In the genomic region with DNA sequence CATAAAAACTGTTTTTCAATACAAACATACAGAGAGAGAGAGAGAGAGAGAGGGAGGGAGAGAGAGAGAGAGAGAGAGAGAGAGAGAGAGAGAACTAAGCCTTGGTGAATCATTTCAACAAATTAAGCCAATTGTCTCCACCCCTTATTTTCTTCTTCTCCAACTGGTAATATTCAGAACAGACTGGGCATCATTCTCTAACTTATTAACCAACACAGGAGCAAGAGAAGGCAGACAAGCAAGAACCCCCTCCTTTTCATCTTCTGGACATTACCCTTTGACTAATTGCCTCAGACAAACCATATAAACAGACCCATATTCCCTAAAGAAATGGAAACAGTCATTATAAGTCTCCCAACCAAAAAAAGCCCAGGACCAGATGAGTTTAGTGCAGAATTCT, we compare ENCODE assay signal across 21 mouse cellular contexts. TPM values are rescaled to one million over a fixed set of nuclear protein-coding genes. Genes with fewer than 3 reads are reported as not detected.
A peak's percentile ranks its signal among the peaks of the same experiment; 100 is the strongest.
DNase-seq lines count a peak whose midpoint lies in the region; ATAC-seq and TF ChIP-seq lines count a peak whose summit lies in the region.
"Had no signal": no experiment of that assay in that cellular context is flagged by ENCODE, and none has a peak within 500 bp of the region (broad histone marks: within the 10 kb centered on the region; RNA-seq: fewer than 3 reads in every experiment).

No protein-coding gene starts in this region.

- DNase-seq in kidney, adult 2 months, result peak; percentile 72
- DNase-seq in kidney, adult 9 months, result peak; percentile 72
- no peak for DNase-seq in kidney, postnatal 4 days
- DNase-seq: adrenal gland, adult 2 months; adrenal gland, adult 8-10 months; adrenal gland, postnatal 10 days; adrenal gland, postnatal 14 days; adrenal gland, postnatal 25 days; adrenal gland, postnatal 36 days; B cell, adult 2 months; cerebellum, adult 11 months; cerebellum, adult 11-12 months; cerebellum, adult 18-20 months had no signal

- no peak for TF ChIP-seq POLR2A in kidney, adult 2 months (IDR thresholded peaks at IDR 0.05; ENCODE audit: low read depth, low read length)

- peak overlapping the region; percentile 37; the same call in 1 of the 2 replicates for H3K4me3 ChIP-seq in kidney, adult 2 months (ENCODE audit: insufficient read depth, low read depth, low read length)
- no peak overlapping the region for H3K4me3 ChIP-seq in kidney, embryonic 16.5 days (ENCODE audit: low read length)

- ATAC-seq in kidney, embryonic 16.5 days (ENCODE audit: low FRiP score, low TSS enrichment), result no peak
- ATAC-seq: activated CD4-positive, CD25-positive, alpha-beta regulatory T cell, adult 4 months; CD4-positive, CD25-positive, alpha-beta regulatory T cell, adult 4 months; Patski had no signal

- H3K9ac ChIP-seq in kidney, embryonic 16.5 days (replicated peaks; ENCODE audit: low read length), result no peak overlapping the region

- no peaks in the 10 kb centered on the region for H3K27me3 ChIP-seq in kidney, adult 2 months (replicated peaks; ENCODE audit: control insufficient read depth, insufficient read depth, low read length)
- no peaks in the 10 kb centered on the region for H3K27me3 ChIP-seq in kidney, embryonic 16.5 days (ENCODE audit: insufficient read depth, low read length)
- H3K27me3 ChIP-seq: CH12.LX, Patski had no signal

- H3K4me1 ChIP-seq in kidney, adult 2 months (ENCODE audit: control insufficient read depth, insufficient read depth, low read length), result peaks cover 7% of the 10 kb centered on the region; the same call in 1 of the 2 replicates
- no peaks in the 10 kb centered on the region for H3K4me1 ChIP-seq in kidney, embryonic 16.5 days (ENCODE audit: insufficient read depth, low read length)

- H3K36me3 ChIP-seq in kidney, adult 2 months (ENCODE audit: control insufficient read depth, insufficient read depth, low read length), result peaks cover 4% of the 10 kb centered on the region; the same call in 1 of the 2 replicates
- H3K36me3 ChIP-seq in kidney, embryonic 16.5 days (ENCODE audit: insufficient read depth, low read length), result no peaks in the 10 kb centered on the region
- H3K36me3 ChIP-seq: G1E had no signal

- peak overlapping the region; percentile 77 for H3K27ac ChIP-seq in kidney, adult 2 months (ENCODE audit: insufficient read depth, low read depth, low read length)
- H3K27ac ChIP-seq in kidney, embryonic 16.5 days (ENCODE audit: low read length), result no peak overlapping the region

- TF ChIP-seq CTCF in kidney, adult 2 months (conservative IDR thresholded peaks at IDR 0.05; ENCODE audit: insufficient read depth, insufficient read length, low read depth, low read length), result no peak

- H3K4me2 ChIP-seq in kidney, embryonic 16.5 days (replicated peaks; ENCODE audit: low read depth, low read length), result no peak overlapping the region

- no peaks in the 10 kb centered on the region for H3K9me3 ChIP-seq in kidney, embryonic 16.5 days (ENCODE audit: low read length)
- H3K9me3 ChIP-seq: G1E had no signal

RNA-seq across cellular contexts. Expression of a gene that starts 31.9 kb away (rescaled TPM):
- polyA plus RNA-seq in kidney, adult 2 months (2012; rRNA removed), result 209 and 221 TPM in 2 replicates
- polyA plus RNA-seq in kidney, embryonic 16.5 days (2015; fragmentation: Nextera tagmentation; extraction: Ambion mirVana), result 5.2 and 7.4 TPM in 2 replicates
- polyA plus RNA-seq: activated CD4-positive, CD25-positive, alpha-beta regulatory T cell, adult 4 months; brain, embryonic 14.5 days; C2C12; CD4-positive, CD25-positive, alpha-beta regulatory T cell, adult 4 months; G1E; Patski had no signal

RNA-seq across cellular contexts. Expression of a gene that starts 51.1 kb away (rescaled TPM):
- not detected in 2 replicates for polyA plus RNA-seq in kidney, adult 2 months (2012; rRNA removed)
- not detected in 2 replicates for polyA plus RNA-seq in kidney, embryonic 16.5 days (2015; fragmentation: Nextera tagmentation; extraction: Ambion mirVana)
- polyA plus RNA-seq: activated CD4-positive, CD25-positive, alpha-beta regulatory T cell, adult 4 months; adrenal gland, adult 2 months; brain, embryonic 14.5 days; C2C12; CD4-positive, CD25-positive, alpha-beta regulatory T cell, adult 4 months; G1E; Patski had no signal

Comparison
In these comparisons a context has a peak if more than half of its experiments do, and no peak if none do; other contexts are left out.
1. DNase-seq: peak in kidney, adult 2 months (single experiment) and kidney, adult 9 months (single experiment); none in kidney, postnatal 4 days (0 of 2).
2. RNA of a gene that starts 31.9 kb away (polyA plus RNA-seq): 209 to 221 TPM in kidney, adult 2 months; 5.2 to 7.4 TPM in kidney, embryonic 16.5 days; every median in the first group is over 10 times any median in the second.